Mouse (Mus musculus): ENCODE measurements around the gene Gm21983. TPM values are rescaled to one million over a fixed set of nuclear protein-coding genes. Genes with fewer than 3 reads are reported as not detected.
A peak's percentile ranks its signal among the peaks of the same experiment; 100 is the strongest.

Gene Gm21983
- polyA plus RNA-seq, 1 experiment from 2014 or later, result not detected

GRCm38 (mm10) chr7:27128946-27129345, 51.9 kb downstream of the Gm21983 start:
- ATAC-seq (ENCODE audit: low read depth), result no peak
- H3K9me3 ChIP-seq (replicated peaks), result no peaks in the 10 kb centered on the region; the same call in 1 of the 2 replicates
- no peaks in the 10 kb centered on the region for H3K36me3 ChIP-seq
- WGBS (ENCODE audit: insufficient replicate concordance), result 71% methylated on average over 13 of the region's 13 CpGs
- no peak overlapping the region for H3K9ac ChIP-seq
- H3K27ac ChIP-seq, result no peak overlapping the region
- no peak overlapping the region for H3K4me3 ChIP-seq (replicated peaks)
- H3K27me3 ChIP-seq, result no peaks in the 10 kb centered on the region
- no peak overlapping the region for H3K4me2 ChIP-seq
- no peak for DNase-seq
- H3K4me1 ChIP-seq (replicated peaks), result 0 out of 2 replicates have a peak, but pooled peaks cover 3% of the 10 kb centered on the region

- no peak overlapping the region for H3K4me2 ChIP-seq
- ATAC-seq (ENCODE audit: low read depth) (0 out of 2 replicates have a peak, but pooled peaks have one; percentile 15), DNase-seq (no peak)
- H3K4me1 ChIP-seq (replicated peaks), result 0 out of 2 replicates have a peak, but pooled peaks cover 2% of the 10 kb centered on the region
- no peak overlapping the region for H3K9ac ChIP-seq
- no peaks in the 10 kb centered on the region for H3K36me3 ChIP-seq
- 44% methylated on average over 3 of the region's 3 CpGs for WGBS (ENCODE audit: insufficient replicate concordance)
- H3K4me3 ChIP-seq (replicated peaks), result no peak overlapping the region
- H3K9me3 ChIP-seq (replicated peaks), result no peaks in the 10 kb centered on the region; the same call in 1 of the 2 replicates
- H3K27me3 ChIP-seq, result no peaks in the 10 kb centered on the region
- H3K27ac ChIP-seq, result no peak overlapping the region
These were observed 52.7 kb downstream of the Gm21983 start for GRCm38 (mm10) chr7:27128162-27128561.

- Histone ChIP-seq H3K4me3 (replicated peaks) (no peak overlapping the region), H3K9ac (no peak overlapping the region), H3K27me3 (no peaks in the 10 kb centered on the region), H3K4me2 (no peak overlapping the region), H3K36me3 (no peaks in the 10 kb centered on the region), H3K27ac (no peak overlapping the region), H3K4me1 (replicated peaks) (no peaks in the 10 kb centered on the region), H3K9me3 (replicated peaks) (no peaks in the 10 kb centered on the region)
- DNase-seq (no peak), ATAC-seq (ENCODE audit: low read depth) (no peak)
- 61% methylated on average over 4 of the region's 4 CpGs for WGBS (ENCODE audit: insufficient replicate concordance)
These were observed 55.9 kb downstream of the Gm21983 start for GRCm38 (mm10) chr7:27124969-27125368.

- no peak overlapping the region for H3K27ac ChIP-seq
- H3K9me3 ChIP-seq (replicated peaks), result no peaks in the 10 kb centered on the region
- no peaks in the 10 kb centered on the region for H3K4me1 ChIP-seq (replicated peaks)
- H3K9ac ChIP-seq, result no peak overlapping the region
- H3K4me2 ChIP-seq, result no peak overlapping the region
- no peaks in the 10 kb centered on the region for H3K36me3 ChIP-seq
- 49% methylated on average over 5 of the region's 5 CpGs for WGBS (ENCODE audit: insufficient replicate concordance)
- no peak for ATAC-seq (ENCODE audit: low read depth)
- H3K27me3 ChIP-seq, result no peaks in the 10 kb centered on the region
- no peak for DNase-seq
- no peak overlapping the region for H3K4me3 ChIP-seq (replicated peaks)
These were observed 56.5 kb downstream of the Gm21983 start for GRCm38 (mm10) chr7:27124305-27124832.

GRCm38 (mm10) chr7:27119676-27120075, 61.2 kb downstream of the Gm21983 start, which contains the start of gene Cyp2f2:
Cyp2f2 (plus strand) TSS chr7:27119909.
- Histone ChIP-seq H3K36me3 (no peaks in the 10 kb centered on the region), H3K27me3 (no peaks in the 10 kb centered on the region), H3K4me2 (no peak within 1 kb of the TSS), H3K4me3 (replicated peaks) (no peak within 1 kb of the TSS), H3K9ac (no peak within 1 kb of the TSS), H3K27ac (no peak within 1 kb of the TSS), H3K9me3 (replicated peaks) (no peaks in the 10 kb centered on the region), H3K4me1 (replicated peaks) (no peaks in the 10 kb centered on the region)
- ATAC-seq (ENCODE audit: low read depth) (no peak), DNase-seq (no peak)

MicroRNA genes within 50 kb of the gene (microRNA counts, 519-probe panel; counts per million panel counts)
- 114 counts per million for microRNA mmu-miR-1191

Small RNA genes within 50 kb of the gene (microRNA-seq; reads per million reads assigned to microRNA genes)
- 19.1 reads per million, percentile 32 among the genes with 10 or more reads in this experiment for gene Mir1191
- not detected for gene Mir3101

Other genes with a start within 250 kb of the Gm21983 start
- gene Cyp2a22, start 241.7 kb downstream of the Gm21983 start, polyA plus RNA-seq (2015; fragmentation: Nextera tagmentation; extraction: Ambion mirVana), result 0.06 and 0.09 TPM in 2 replicates
- gene Cyp2a12, start 152.0 kb downstream of the Gm21983 start, polyA plus RNA-seq (2015; fragmentation: Nextera tagmentation; extraction: Ambion mirVana), result 0.53 and 0.66 TPM in 2 replicates
- 0.09 TPM in 1 of 2 replicates, not detected in the other for gene Cyp2f2, start 61.2 kb downstream of the Gm21983 start, polyA plus RNA-seq (2015; fragmentation: Nextera tagmentation; extraction: Ambion mirVana)
- gene Cyp2t4, start 27.4 kb downstream of the Gm21983 start, polyA plus RNA-seq (2015; fragmentation: Nextera tagmentation; extraction: Ambion mirVana), result 0.06 TPM in 1 of 2 replicates, not detected in the other
- 27.6 and 28.7 TPM in 2 replicates for gene Egln2, start 14.3 kb downstream of the Gm21983 start, polyA plus RNA-seq (2015; fragmentation: Nextera tagmentation; extraction: Ambion mirVana)
- 28.5 and 28.6 TPM in 2 replicates for gene Rab4b, start 2.2 kb downstream of the Gm21983 start, polyA plus RNA-seq (2015; fragmentation: Nextera tagmentation; extraction: Ambion mirVana)
- 0.85 TPM in 1 of 2 replicates, not detected in the other for gene Mia, start 71 bp upstream of the Gm21983 start, polyA plus RNA-seq (2015; fragmentation: Nextera tagmentation; extraction: Ambion mirVana)
- gene BC024978, start 14.7 kb upstream of the Gm21983 start, polyA plus RNA-seq (2015; fragmentation: Nextera tagmentation; extraction: Ambion mirVana), result 0.62 and 1.2 TPM in 2 replicates
- gene Snrpa, start 15.2 kb upstream of the Gm21983 start, polyA plus RNA-seq (2015; fragmentation: Nextera tagmentation; extraction: Ambion mirVana), result 115 and 129 TPM in 2 replicates
- 1.4 and 1.9 TPM in 2 replicates for gene Itpkc, start 47.6 kb upstream of the Gm21983 start, polyA plus RNA-seq (2015; fragmentation: Nextera tagmentation; extraction: Ambion mirVana)
- 15.1 and 17.7 TPM in 2 replicates for gene Coq8b, start 51.9 kb upstream of the Gm21983 start, polyA plus RNA-seq (2015; fragmentation: Nextera tagmentation; extraction: Ambion mirVana)
- 1.7 TPM in 2 replicates for gene Numbl, start 77.3 kb upstream of the Gm21983 start, polyA plus RNA-seq (2015; fragmentation: Nextera tagmentation; extraction: Ambion mirVana)
- gene Ltbp4, start 156.6 kb upstream of the Gm21983 start, polyA plus RNA-seq (2015; fragmentation: Nextera tagmentation; extraction: Ambion mirVana), result 3.6 and 3.9 TPM in 2 replicates
- gene Shkbp1, start 174.9 kb upstream of the Gm21983 start, polyA plus RNA-seq (2015; fragmentation: Nextera tagmentation; extraction: Ambion mirVana), result 23.1 and 25.0 TPM in 2 replicates
- 0.50 TPM in 1 of 2 replicates, not detected in the other for gene Gm20479, start 176.3 kb upstream of the Gm21983 start, polyA plus RNA-seq (2015; fragmentation: Nextera tagmentation; extraction: Ambion mirVana)